Mouse (Mus musculus): Measurements from ENCODE around the gene Nhlrc2.
"Not testable (repeated sequence)": the region's sequence is repeated elsewhere in the genome, so short reads cannot be mapped to it uniquely, and the experiment has no call there.

Gene Nhlrc2

GRCm38 (mm10) chr19:56548230-56549032 lies at the start of gene Nhlrc2:
TSS of gene Nhlrc2 (plus strand) at chr19:56548261.
- peak; percentile 89 for DNase-seq (ENCODE audit: low read depth)

GRCm38 (mm10) chr19:56503069-56503468 lies 45.0 kb upstream of the Nhlrc2 start:
- not testable (repeated sequence) for DNase-seq (ENCODE audit: low read depth)

- DNase-seq (ENCODE audit: low read depth), result not testable (repeated sequence)
These were observed 44.5 kb upstream of the Nhlrc2 start for GRCm38 (mm10) chr19:56503525-56503924.

GRCm38 (mm10) chr19:56511207-56511606 lies 36.9 kb upstream of the Nhlrc2 start:
- DNase-seq (ENCODE audit: low read depth), result not testable (repeated sequence)

GRCm38 (mm10) chr19:56513527-56513926 lies 34.5 kb upstream of the Nhlrc2 start:
- DNase-seq (ENCODE audit: low read depth), result not testable (repeated sequence)

- not testable (repeated sequence) for DNase-seq (ENCODE audit: low read depth)
These were observed 28.7 kb upstream of the Nhlrc2 start for GRCm38 (mm10) chr19:56519408-56519807.

GRCm38 (mm10) chr19:56530529-56530928 lies 17.5 kb upstream of the Nhlrc2 start:
- not testable (repeated sequence) for DNase-seq (ENCODE audit: low read depth)

GRCm38 (mm10) chr19:56531251-56531650 lies 16.8 kb upstream of the Nhlrc2 start:
- no peak for DNase-seq (ENCODE audit: low read depth)

GRCm38 (mm10) chr19:56533291-56534071 lies 14.6 kb upstream of the Nhlrc2 start:
- DNase-seq (ENCODE audit: low read depth), result no peak

GRCm38 (mm10) chr19:56534337-56534736 lies 13.7 kb upstream of the Nhlrc2 start:
- no peak for DNase-seq (ENCODE audit: low read depth)

- DNase-seq (ENCODE audit: low read depth), result no peak
These were observed 13.0 kb upstream of the Nhlrc2 start for GRCm38 (mm10) chr19:56535064-56535463.

- no peak for DNase-seq (ENCODE audit: low read depth)
These were observed 12.3 kb upstream of the Nhlrc2 start for GRCm38 (mm10) chr19:56535765-56536164.

- DNase-seq (ENCODE audit: low read depth), result no peak
These were observed 4.7 kb upstream of the Nhlrc2 start for GRCm38 (mm10) chr19:56543320-56543719.

GRCm38 (mm10) chr19:56544681-56545388 lies 3.2 kb upstream of the Nhlrc2 start:
- DNase-seq (ENCODE audit: low read depth), result no peak

GRCm38 (mm10) chr19:56546031-56546430 lies 2.0 kb upstream of the Nhlrc2 start:
- DNase-seq (ENCODE audit: low read depth), result no peak

- DNase-seq (ENCODE audit: low read depth), result no peak
These were observed 418 bp upstream of the Nhlrc2 start, which contains the start of gene Dclre1a for GRCm38 (mm10) chr19:56547456-56548229. TSS of gene Dclre1a (minus strand) at chr19:56548222.

- DNase-seq (ENCODE audit: low read depth), result no peak
These were observed 1.1 kb downstream of the Nhlrc2 start for GRCm38 (mm10) chr19:56549033-56549680.

- DNase-seq (ENCODE audit: low read depth), result no peak
These were observed 5.1 kb downstream of the Nhlrc2 start for GRCm38 (mm10) chr19:56553177-56553576.

GRCm38 (mm10) chr19:56555972-56556371 lies 7.9 kb downstream of the Nhlrc2 start:
- no peak for DNase-seq (ENCODE audit: low read depth)

- no peak for DNase-seq (ENCODE audit: low read depth)
These were observed 14.5 kb downstream of the Nhlrc2 start for GRCm38 (mm10) chr19:56562433-56563138.

All from naive thymus-derived CD4-positive, alpha-beta T cell, adult 2 months (primary cell).